Mouse (Mus musculus) CH12.LX (cell line): Measurements from ENCODE around the gene Cyp11a1.

Source experiments
- BHLHE40 ChIP-seq: IDR thresholded peaks from 2 replicates; pipeline ENCODE4 v1.6.1; 2011; ENCODE audit warnings: mild to moderate bottlenecking, low read depth, low read length, improper control_type of control experiment
- CTCF ChIP-seq, 2 experiments: IDR thresholded peaks in 1 of 2; conservative IDR thresholded peaks in 1 of 2; 2 replicates each; pipeline ENCODE4 v1.5.1; 2011 to 2012; ENCODE audit warnings: low read depth in 2 of 2, low read length in 2 of 2, improper control_type of control experiment in 1 of 2, inconsistent platforms in 1 of 2, mild to moderate bottlenecking in 1 of 2, moderate library complexity in 1 of 2
- EP300 ChIP-seq: IDR thresholded peaks from 2 replicates; pipeline ENCODE4 v1.6.1; 2011; ENCODE audit warnings: low read length, improper control_type of control experiment
- GABPA ChIP-seq: IDR thresholded peaks from 2 replicates; pipeline ENCODE4 v1.6.1; 2012; ENCODE audit warnings: low read depth, low read length, improper control_type of control experiment, inconsistent platforms; ENCODE audit not compliant: insufficient replicate concordance
- KAT2A ChIP-seq: IDR thresholded peaks from 2 replicates; pipeline ENCODE4 v1.6.1; 2012; ENCODE audit warnings: low read length, improper control_type of control experiment, inconsistent platforms; ENCODE audit not compliant: insufficient replicate concordance
- MEF2A ChIP-seq: IDR thresholded peaks from 2 replicates; pipeline ENCODE4 v1.6.1; 2014; ENCODE audit warnings: low read depth, mild to moderate bottlenecking, inconsistent platforms, low read length, improper control_type of control experiment, borderline replicate concordance
- NRF1 ChIP-seq: IDR thresholded peaks from 2 replicates; pipeline ENCODE4 v1.6.1; 2014; ENCODE audit warnings: low read depth, mild to moderate bottlenecking, inconsistent platforms, low read length, improper control_type of control experiment, moderate library complexity
- PAX5 ChIP-seq: IDR thresholded peaks from 2 replicates; pipeline ENCODE4 v1.6.1; 2012; ENCODE audit warnings: low read length, inconsistent platforms, mixed read lengths
- POLR2A ChIP-seq: IDR thresholded peaks from 2 replicates; pipeline ENCODE4 v1.6.1; 2011; ENCODE audit warnings: low read depth, mild to moderate bottlenecking, improper control_type of control experiment, low read length
- POLR2AphosphoS2 ChIP-seq: IDR thresholded peaks from 2 replicates; pipeline ENCODE4 v1.6.1; 2011; ENCODE audit warnings: low read depth, low read length, improper control_type of control experiment
- SIN3A ChIP-seq: IDR thresholded peaks from 2 replicates; pipeline ENCODE4 v1.6.1; 2012; ENCODE audit warnings: low read length, improper control_type of control experiment, inconsistent platforms
- TBP ChIP-seq: conservative IDR thresholded peaks from 2 replicates; pipeline ENCODE4 v1.6.1; 2011; ENCODE audit warnings: low read depth, low read length, improper control_type of control experiment
- UBTF ChIP-seq: IDR thresholded peaks from 2 replicates; pipeline ENCODE4 v1.6.1; 2012; ENCODE audit warnings: low read depth, mild to moderate bottlenecking, inconsistent platforms, low read length, improper control_type of control experiment, moderate library complexity
- ZNF384 ChIP-seq: IDR thresholded peaks from 2 replicates; pipeline ENCODE4 v1.6.1; 2012; ENCODE audit warnings: low read depth, low read length, improper control_type of control experiment, inconsistent platforms

DNA sequence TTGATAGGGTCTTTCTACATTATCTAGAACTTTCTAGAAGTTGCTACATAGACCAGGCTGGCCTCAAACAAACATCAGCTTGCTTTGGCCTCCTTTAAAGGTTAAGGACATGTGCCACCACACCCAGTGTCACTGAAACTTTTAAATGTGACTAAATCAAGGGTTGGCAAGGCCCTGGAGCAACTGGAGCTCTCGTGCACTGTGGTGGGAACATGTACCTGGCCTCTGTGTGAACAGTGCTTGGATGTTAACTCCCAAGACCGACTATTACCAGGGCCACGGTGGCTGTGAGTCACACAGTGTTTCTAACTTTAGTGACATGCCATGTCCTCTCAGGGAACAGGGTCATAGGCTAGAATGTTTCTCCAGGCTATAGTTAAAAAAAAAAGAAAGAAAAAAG is 10.8 kb downstream of the Cyp11a1 start:
- TF ChIP-seq CTCF (conservative IDR thresholded peaks at IDR 0.05 in 1 of 2, IDR thresholded peaks at IDR 0.05 in 1 of 2; ENCODE audit: low read depth in 2 of 2, low read length in 2 of 2), result no peak
- no peak for TF ChIP-seq KAT2A
- no peak for TF ChIP-seq EP300
- TF ChIP-seq ZNF384, result no peak
- TF ChIP-seq BHLHE40, result no peak
- TF ChIP-seq MEF2A, result no peak
- no peak for TF ChIP-seq SIN3A
- no peak for TF ChIP-seq NRF1
- TF ChIP-seq UBTF, result no peak
- TF ChIP-seq POLR2A, result no peak
- no peak for TF ChIP-seq GABPA
- TF ChIP-seq PAX5, result no peak
- TF ChIP-seq TBP, result no peak
- TF ChIP-seq POLR2AphosphoS2, result no peak
